Mouse (Mus musculus) thymus, adult 2 months (tissue): Measurements from ENCODE around the gene Polg2. TPM values are rescaled to one million over a fixed set of nuclear protein-coding genes. Genes with fewer than 3 reads are reported as not detected.
A peak's percentile ranks its signal among the peaks of the same experiment; 100 is the strongest.

ENCODE experiments used
- DNase-seq: peaks from one replicate; pipeline ENCODE4 v3.0.0; 2021
- H3K27ac ChIP-seq: fragments of 200-500 bp; 2 replicates; pipeline ENCODE4 v1.5.1; 2012; ENCODE audit warnings: low read length, control low read depth; ENCODE audit not compliant: control insufficient read depth, insufficient read depth
- H3K27me3 ChIP-seq: fragments of 200-500 bp; 2 replicates; pipeline ENCODE4 v1.6.1; 2012; ENCODE audit warnings: mild to moderate bottlenecking, low read length, moderate library complexity, mixed read lengths; ENCODE audit not compliant: control insufficient read depth, insufficient read depth
- H3K36me3 ChIP-seq: fragments of 200-500 bp; 2 replicates; pipeline ENCODE4 v1.6.1; 2012; ENCODE audit warnings: mild to moderate bottlenecking, low read length, moderate library complexity; ENCODE audit not compliant: control insufficient read depth, insufficient read depth
- H3K4me1 ChIP-seq: fragments of 200-500 bp; replicated peaks from 2 replicates; pipeline ENCODE4 v1.6.1; 2012; ENCODE audit warnings: low read length; ENCODE audit not compliant: control insufficient read depth, insufficient read depth
- H3K4me3 ChIP-seq: fragments of 200-500 bp; 2 replicates; pipeline ENCODE4 v1.5.1; 2012; ENCODE audit warnings: mild to moderate bottlenecking, low read length, control low read depth, moderate library complexity; ENCODE audit not compliant: control insufficient read depth, insufficient read depth
- CTCF ChIP-seq: fragments of 200-500 bp; IDR thresholded peaks from 2 replicates; pipeline ENCODE4 v1.5.1; 2012; ENCODE audit warnings: mild to moderate bottlenecking, control low read depth, low read length, moderate library complexity, borderline replicate concordance; ENCODE audit not compliant: control insufficient read depth, poor library complexity, insufficient read depth; ENCODE audit errors: extremely low read depth
- POLR2A ChIP-seq: fragments of 200-500 bp; IDR thresholded peaks from 2 replicates; pipeline ENCODE4 v1.6.1; 2012; ENCODE audit warnings: mild to moderate bottlenecking, low read length, control low read depth, moderate library complexity; ENCODE audit not compliant: control insufficient read depth, poor library complexity, insufficient read depth; ENCODE audit errors: extremely low read depth
- WGBS: fragments of 180-500 bp; shearing (Covaris S2); methylation state at CpG from one replicate; pipeline ENCODE4 v1.1.7; 2018; 5-methylcytosine and 5-hydroxymethylcytosine counted together
- polyA plus RNA-seq: library from polyadenylated mRNA; depleted of rRNA; stranded (reverse); fragments of >200 nt; gene quantifications from 2 replicates; pipeline ENCODE4 v1.2.3, GENCODE M21; 2012

Gene Polg2
- polyA plus RNA-seq, 1 experiment, result 11.8 TPM

- Histone ChIP-seq H3K4me3 (peak overlapping the region; percentile 73), H3K27me3 (no peaks in the 10 kb centered on the region), H3K4me1 (no peaks in the 10 kb centered on the region), H3K27ac (peak overlapping the region; percentile 74), H3K36me3 (peaks cover 61% of the 10 kb centered on the region)
- under 1% methylated on average over 39 of the region's 39 CpGs for WGBS
- DNase-seq, result no peak
- TF ChIP-seq CTCF (no peak), POLR2A (no peak)
Observed at GRCm38 (mm10) chr11:106778589-106779387, 549 bp downstream of the Polg2 start.

GRCm38 (mm10) chr11:106778132-106778531 is 1.2 kb downstream of the Polg2 start:
- no peak overlapping the region for H3K4me3 ChIP-seq
- 85% methylated on average over 7 of the region's 7 CpGs for WGBS
- TF ChIP-seq CTCF (no peak), POLR2A (no peak)
- no peak overlapping the region for H3K27ac ChIP-seq
- H3K36me3 ChIP-seq, result peaks cover 60% of the 10 kb centered on the region
- DNase-seq, result no peak
- no peaks in the 10 kb centered on the region for H3K27me3 ChIP-seq
- no peaks in the 10 kb centered on the region for H3K4me1 ChIP-seq

- Histone ChIP-seq H3K4me3 (no peak overlapping the region), H3K27ac (no peak overlapping the region), H3K27me3 (no peaks in the 10 kb centered on the region), H3K4me1 (no peaks in the 10 kb centered on the region), H3K36me3 (peaks cover 59% of the 10 kb centered on the region)
- WGBS, result 86% methylated on average over 3 of the region's 3 CpGs
- no peak for TF ChIP-seq CTCF
- no peak for TF ChIP-seq POLR2A
- DNase-seq, result no peak
Observed at GRCm38 (mm10) chr11:106777395-106777794, 1.9 kb downstream of the Polg2 start.

- 97% methylated on average over 4 of the region's 4 CpGs for WGBS
- H3K36me3 ChIP-seq, result peaks cover 58% of the 10 kb centered on the region
- H3K4me3 ChIP-seq, result no peak overlapping the region
- DNase-seq, result no peak
- H3K27ac ChIP-seq, result no peak overlapping the region
- no peaks in the 10 kb centered on the region for H3K4me1 ChIP-seq
- TF ChIP-seq CTCF (no peak), POLR2A (no peak)
- no peaks in the 10 kb centered on the region for H3K27me3 ChIP-seq
Observed at GRCm38 (mm10) chr11:106776960-106777359, 2.4 kb downstream of the Polg2 start.

- Histone ChIP-seq H3K27ac (no peak overlapping the region), H3K27me3 (no peaks in the 10 kb centered on the region), H3K4me1 (no peaks in the 10 kb centered on the region), H3K36me3 (peaks cover 61% of the 10 kb centered on the region), H3K4me3 (no peak overlapping the region)
- WGBS, result 97% methylated on average over 9 of the region's 9 CpGs
- no peak for DNase-seq
- TF ChIP-seq POLR2A, result no peak
- TF ChIP-seq CTCF, result no peak
Observed at GRCm38 (mm10) chr11:106773061-106773460, 6.3 kb downstream of the Polg2 start.

- no peaks in the 10 kb centered on the region for H3K27me3 ChIP-seq
- H3K27ac ChIP-seq, result no peak overlapping the region
- H3K36me3 ChIP-seq, result peaks cover 67% of the 10 kb centered on the region
- no peaks in the 10 kb centered on the region for H3K4me1 ChIP-seq
- WGBS, result 95% methylated on average over 9 of the region's 9 CpGs
- peak; percentile 61 for DNase-seq
- no peak overlapping the region for H3K4me3 ChIP-seq
- TF ChIP-seq CTCF, result no peak
- no peak for TF ChIP-seq POLR2A
Observed at GRCm38 (mm10) chr11:106770195-106770974, 9.0 kb downstream of the Polg2 start.
